Mouse (Mus musculus): ENCODE measurements around the gene Alkbh5. TPM values are rescaled to one million over a fixed set of nuclear protein-coding genes. Genes with fewer than 3 reads are reported as not detected.
"Not testable (repeated sequence)": the region's sequence is repeated elsewhere in the genome, so short reads cannot be mapped to it uniquely, and the experiment has no call there.

Gene Alkbh5
- polyA plus RNA-seq, 1 experiment from 2014 or later, result 37.7 TPM

DNA sequence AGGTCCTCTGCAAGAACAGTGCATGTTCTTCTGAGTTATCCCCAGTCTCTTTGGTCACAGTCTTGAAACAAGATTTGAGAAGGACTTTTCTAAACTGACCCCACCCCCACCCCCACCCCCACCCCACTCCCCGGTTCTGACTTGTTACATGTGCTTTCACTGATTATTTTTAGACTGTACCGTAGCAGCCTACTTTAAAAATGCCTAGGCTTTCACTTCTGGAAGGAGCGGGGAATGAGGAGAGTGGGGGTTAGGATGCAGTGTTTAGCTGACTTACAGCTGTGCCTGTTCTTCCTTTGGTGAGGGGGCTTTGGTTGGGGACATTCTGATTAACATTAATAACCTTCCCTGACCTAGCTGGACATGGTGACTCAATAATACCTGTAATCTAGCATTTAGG lies 11.9 kb downstream of the Alkbh5 start:
- peaks cover 58% of the 10 kb centered on the region for H3K36me3 ChIP-seq
- 95% methylated on average over 3 of the region's 3 CpGs for WGBS
- no peak overlapping the region for H3K9ac ChIP-seq
- no peak for ATAC-seq (ENCODE audit: insufficient number of reproducible peaks, low FRiP score, low TSS enrichment, low read depth)
- H3K27ac ChIP-seq, result no peak overlapping the region
- H3K27me3 ChIP-seq, result no peaks in the 10 kb centered on the region
- H3K4me2 ChIP-seq, result no peak overlapping the region
- H3K4me3 ChIP-seq, result no peak overlapping the region
- peaks cover 10% of the 10 kb centered on the region; the same call in 1 of the 2 replicates for H3K4me1 ChIP-seq
- no peaks in the 10 kb centered on the region for H3K9me3 ChIP-seq

DNA sequence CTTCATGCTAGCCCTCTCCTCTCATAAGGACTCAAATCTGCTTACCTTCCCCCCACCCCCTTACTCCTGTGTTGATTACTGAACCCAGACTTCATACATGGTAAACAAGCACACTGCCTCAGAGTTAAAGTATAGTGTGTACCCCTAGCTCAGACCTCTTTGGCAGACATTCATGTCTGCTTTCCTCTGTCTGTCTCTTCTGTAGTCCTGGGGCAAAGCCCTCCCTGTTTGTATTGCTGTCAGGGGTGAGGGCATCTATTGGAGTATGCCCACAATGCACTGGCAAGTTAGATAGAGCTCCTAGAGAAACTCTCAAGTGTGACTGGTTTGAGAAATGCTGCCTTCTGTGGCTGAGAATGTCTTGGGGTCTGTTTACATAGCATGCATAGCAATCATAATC lies 16.9 kb downstream of the Alkbh5 start:
- no peak overlapping the region for H3K4me2 ChIP-seq
- no peak overlapping the region for H3K27ac ChIP-seq
- no peak overlapping the region for H3K9ac ChIP-seq
- H3K4me3 ChIP-seq, result no peak overlapping the region
- ATAC-seq (ENCODE audit: insufficient number of reproducible peaks, low FRiP score, low TSS enrichment, low read depth), result no peak
- no peaks in the 10 kb centered on the region for H3K27me3 ChIP-seq
- no peaks in the 10 kb centered on the region for H3K9me3 ChIP-seq
- peaks cover 86% of the 10 kb centered on the region for H3K36me3 ChIP-seq
- H3K4me1 ChIP-seq, result no peaks in the 10 kb centered on the region

DNA sequence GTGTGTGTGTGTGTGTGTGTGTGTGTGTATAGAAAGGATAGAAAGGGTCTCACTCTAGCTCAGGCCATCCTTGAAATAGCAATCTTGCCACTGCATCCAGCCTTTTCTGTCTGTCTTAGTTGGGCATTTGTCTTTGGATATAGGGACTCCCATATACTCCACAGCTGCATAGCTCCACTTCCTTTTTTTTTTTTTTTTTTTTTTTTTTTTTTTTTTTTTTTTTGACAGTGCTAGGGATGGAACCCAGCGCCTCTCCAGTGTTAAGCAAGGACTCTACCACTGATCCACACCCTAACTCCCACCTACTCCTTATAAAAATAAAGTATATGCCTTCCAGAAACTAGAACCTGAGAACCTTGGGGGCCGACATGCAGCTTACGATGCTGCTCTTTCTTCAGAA lies 21.5 kb downstream of the Alkbh5 start:
- H3K27me3 ChIP-seq, result no peaks in the 10 kb centered on the region
- H3K36me3 ChIP-seq, result peaks cover 60% of the 10 kb centered on the region
- H3K4me2 ChIP-seq, result no peak overlapping the region
- no peak for ATAC-seq (ENCODE audit: insufficient number of reproducible peaks, low FRiP score, low TSS enrichment, low read depth)
- no peaks in the 10 kb centered on the region for H3K9me3 ChIP-seq
- H3K9ac ChIP-seq, result no peak overlapping the region
- H3K4me1 ChIP-seq, result no peaks in the 10 kb centered on the region
- 89% methylated on average over 3 of the region's 3 CpGs for WGBS
- H3K27ac ChIP-seq, result no peak overlapping the region
- no peak overlapping the region for H3K4me3 ChIP-seq

DNA sequence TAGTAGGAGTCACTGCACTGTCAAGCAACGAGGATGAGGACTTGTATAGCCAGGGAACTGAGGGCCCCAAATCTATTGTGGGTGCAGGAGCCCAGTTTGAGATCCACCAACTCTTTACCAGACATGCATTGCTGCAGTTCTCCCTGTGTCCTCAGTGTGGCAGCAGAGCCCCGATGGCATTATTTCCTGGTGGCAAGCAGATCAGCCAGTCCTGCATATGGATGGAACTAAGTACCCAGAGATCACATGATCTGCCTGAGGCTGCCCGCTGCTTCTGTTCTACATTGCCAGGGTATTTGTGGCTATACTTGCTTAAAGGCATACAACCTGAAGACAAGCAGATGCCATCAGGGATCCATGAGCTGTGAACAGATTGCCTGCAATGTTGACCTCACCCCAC lies 23.2 kb downstream of the Alkbh5 start:
- no peak for ATAC-seq (ENCODE audit: insufficient number of reproducible peaks, low FRiP score, low TSS enrichment, low read depth)
- Histone ChIP-seq H3K27ac (no peak overlapping the region), H3K27me3 (no peaks in the 10 kb centered on the region), H3K4me1 (no peaks in the 10 kb centered on the region), H3K36me3 (peaks cover 44% of the 10 kb centered on the region), H3K9ac (no peak overlapping the region), H3K4me3 (no peak overlapping the region), H3K4me2 (no peak overlapping the region), H3K9me3 (no peaks in the 10 kb centered on the region)
- WGBS, result 20% methylated on average over 3 of the region's 3 CpGs

DNA sequence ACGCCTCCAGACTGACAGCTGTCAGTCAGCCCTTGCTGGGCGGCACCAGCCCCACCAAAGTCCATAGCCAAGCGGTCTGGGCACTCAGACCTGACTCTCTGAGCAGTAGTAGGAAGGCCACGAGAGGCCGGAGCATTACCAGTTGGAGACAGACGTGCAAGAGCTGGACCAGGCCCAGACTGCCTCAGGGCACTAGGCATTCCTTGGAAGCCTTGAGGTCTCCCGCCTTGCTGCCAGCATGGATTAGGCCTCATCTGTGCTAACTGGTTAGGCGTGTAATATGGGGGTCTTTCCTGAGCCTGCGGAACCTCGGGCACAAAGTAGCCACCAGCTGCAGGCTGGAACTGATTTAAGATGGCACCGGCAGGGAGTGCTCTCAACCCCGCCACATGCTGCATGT lies 37.8 kb downstream of the Alkbh5 start:
- not testable (repeated sequence) for H3K4me3 ChIP-seq; H3K9ac ChIP-seq; H3K36me3 ChIP-seq; H3K4me2 ChIP-seq; H3K27me3 ChIP-seq; H3K4me1 ChIP-seq; ATAC-seq (ENCODE audit: insufficient number of reproducible peaks, low FRiP score, low TSS enrichment, low read depth); H3K9me3 ChIP-seq; H3K27ac ChIP-seq
- WGBS, result 72% methylated on average over 11 of the region's 12 CpGs

Other genes starting within 250 kb of the Alkbh5 start
- gene Tom1l2, start 183.5 kb upstream of the Alkbh5 start, polyA plus RNA-seq (2015; fragmentation: Nextera tagmentation; extraction: Ambion mirVana), result 33.4 and 33.7 TPM in 2 replicates
- gene Drc3, start 183.1 kb upstream of the Alkbh5 start, polyA plus RNA-seq (2015; fragmentation: Nextera tagmentation; extraction: Ambion mirVana), result 1.7 and 1.8 TPM in 2 replicates
- gene Gid4, start 119.2 kb upstream of the Alkbh5 start, polyA plus RNA-seq (2015; fragmentation: Nextera tagmentation; extraction: Ambion mirVana), result 26.3 and 29.9 TPM in 2 replicates
- gene Atpaf2, start 117.9 kb upstream of the Alkbh5 start, polyA plus RNA-seq (2015; fragmentation: Nextera tagmentation; extraction: Ambion mirVana), result 52.4 and 55.4 TPM in 2 replicates
- gene Drg2, start 81.8 kb upstream of the Alkbh5 start, polyA plus RNA-seq (2015; fragmentation: Nextera tagmentation; extraction: Ambion mirVana), result 103 and 111 TPM in 2 replicates
- gene Myo15, start 67.0 kb upstream of the Alkbh5 start, polyA plus RNA-seq (2015; fragmentation: Nextera tagmentation; extraction: Ambion mirVana), result 0.35 and 0.72 TPM in 2 replicates
- 50.1 and 56.9 TPM in 2 replicates for gene Llgl1, start 163.3 kb downstream of the Alkbh5 start, polyA plus RNA-seq (2015; fragmentation: Nextera tagmentation; extraction: Ambion mirVana)
- 70.8 and 76.5 TPM in 2 replicates for gene Flii, start 190.9 kb downstream of the Alkbh5 start, polyA plus RNA-seq (2015; fragmentation: Nextera tagmentation; extraction: Ambion mirVana)
- gene Mief2, start 192.0 kb downstream of the Alkbh5 start, polyA plus RNA-seq (2015; fragmentation: Nextera tagmentation; extraction: Ambion mirVana), result 15.1 and 16.8 TPM in 2 replicates
- 16.0 and 16.8 TPM in 2 replicates for gene Top3a, start 241.0 kb downstream of the Alkbh5 start, polyA plus RNA-seq (2015; fragmentation: Nextera tagmentation; extraction: Ambion mirVana)
- 5.4 and 5.6 TPM in 2 replicates for gene Smcr8, start 241.1 kb downstream of the Alkbh5 start, polyA plus RNA-seq (2015; fragmentation: Nextera tagmentation; extraction: Ambion mirVana)

All from limb, embryonic 15.5 days (tissue).